Mouse (Mus musculus) CD4-positive, CD25-positive, alpha-beta regulatory T cell, adult 2 months (primary cell): ENCODE results near the gene Emc1.

ENCODE experiments used
- DNase-seq: peaks from one replicate; pipeline ENCODE4 v3.0.0-alpha.2; 2012; ENCODE audit warnings: low read depth, low spot score

Emc1 gene

DNA sequence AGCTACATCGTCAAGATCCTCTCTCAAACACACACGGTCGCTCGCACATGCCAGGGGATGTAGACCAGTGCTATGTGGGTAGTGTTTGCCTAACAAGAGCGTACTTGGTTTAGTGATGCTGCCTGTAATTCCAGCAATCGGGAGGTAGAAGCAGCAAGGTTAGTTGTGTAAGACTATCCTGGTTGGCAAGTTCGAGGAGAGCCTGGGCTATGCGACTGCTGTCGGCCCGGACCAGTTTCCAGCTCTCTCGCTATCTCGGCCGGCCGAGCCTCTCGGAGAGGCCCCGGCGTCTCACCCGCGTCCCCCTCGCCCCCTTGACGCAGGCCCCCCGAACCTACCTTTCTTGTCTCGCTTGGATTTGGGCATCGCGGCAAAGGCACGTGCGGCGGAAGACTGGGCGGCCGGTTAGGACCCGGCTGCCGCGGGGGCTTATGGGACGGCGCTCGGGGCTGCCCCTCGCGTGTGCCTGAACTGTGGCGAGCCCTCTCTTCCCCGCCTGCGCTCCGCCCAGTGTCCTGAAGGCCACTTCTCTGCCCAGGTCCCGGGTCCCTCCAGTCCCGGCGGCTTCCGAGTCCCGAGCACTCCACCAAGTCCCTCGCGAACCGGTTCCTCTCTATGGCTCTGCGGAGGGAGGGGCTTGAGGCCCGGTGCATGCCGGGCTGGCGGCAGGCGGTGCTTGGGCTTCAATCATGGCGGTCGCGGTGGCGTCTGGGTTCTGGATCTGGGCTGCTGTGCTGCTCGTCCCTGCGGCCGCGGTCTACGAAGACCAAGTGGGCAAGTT is at the start of gene Emc1, which contains the start of the genes Mrto4 and Ubr4:
Emc1 (plus strand) TSS at position 657 of the 781 bp plus-strand sequence.
Mrto4 (minus strand) TSS at position 646 of the 781 bp plus-strand sequence.
Ubr4 (plus strand) TSS at position 679 of the 781 bp plus-strand sequence.
- DNase-seq = peak; percentile 90

DNA sequence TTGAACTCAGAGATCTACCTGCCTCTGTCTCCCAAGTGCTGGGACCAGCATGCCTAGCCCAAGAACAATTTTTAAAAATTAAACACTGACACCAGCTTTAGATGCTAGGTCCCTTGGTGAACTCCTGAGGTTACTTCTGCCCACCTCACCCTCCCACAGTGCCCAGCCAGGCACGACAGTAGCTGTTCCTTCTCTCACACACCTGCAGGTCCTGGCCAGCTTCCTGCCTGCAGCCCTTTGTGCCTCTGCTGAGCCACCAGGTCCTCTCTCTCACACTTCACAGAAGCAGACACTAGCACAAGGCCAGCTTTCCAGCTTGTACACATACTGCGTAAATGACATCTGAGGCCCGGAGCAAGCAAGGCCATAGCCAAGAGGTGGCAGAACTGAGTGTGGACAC is 46.9 kb upstream of the Emc1 start:
- no peak for DNase-seq

DNA sequence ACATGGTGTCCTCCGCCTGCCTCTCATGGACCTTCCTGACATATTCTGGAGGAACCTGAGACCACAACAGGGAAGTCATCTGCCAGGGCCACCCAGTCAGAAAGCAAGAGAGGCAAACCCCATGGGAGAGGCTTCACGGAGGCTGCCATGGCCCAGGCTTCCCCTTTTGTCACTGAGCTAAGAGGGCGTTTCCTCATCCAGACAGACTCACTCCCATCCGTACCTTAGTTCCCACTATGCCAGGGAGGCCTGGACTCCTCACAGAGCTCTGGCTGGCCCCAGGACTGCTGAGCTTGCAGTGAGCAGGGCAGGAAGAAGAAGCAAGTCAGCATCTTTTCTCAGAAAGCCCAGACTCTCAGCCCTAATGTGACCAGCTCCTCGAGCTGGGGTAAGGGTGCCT is 44.5 kb upstream of the Emc1 start:
- no peak for DNase-seq

DNA sequence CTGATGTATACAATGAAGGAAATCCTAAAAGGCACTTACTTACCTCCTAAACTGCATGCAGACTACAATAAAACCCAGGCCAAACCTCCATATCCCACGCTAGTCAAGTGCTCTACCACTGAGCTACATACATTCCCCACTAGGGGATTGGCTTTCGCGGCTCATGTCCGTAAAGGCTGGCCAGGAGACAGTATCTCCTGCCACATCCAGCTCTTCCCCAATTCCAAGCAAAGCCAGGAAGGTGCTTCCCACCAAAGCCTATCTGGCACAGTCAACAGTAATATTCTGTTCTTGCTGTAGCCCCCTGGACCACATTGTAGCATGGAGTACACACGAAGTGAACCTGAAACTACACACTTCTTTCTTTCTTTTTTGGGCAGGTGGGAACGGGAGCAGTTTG is 42.7 kb upstream of the Emc1 start:
- DNase-seq = peak; percentile 36

DNA sequence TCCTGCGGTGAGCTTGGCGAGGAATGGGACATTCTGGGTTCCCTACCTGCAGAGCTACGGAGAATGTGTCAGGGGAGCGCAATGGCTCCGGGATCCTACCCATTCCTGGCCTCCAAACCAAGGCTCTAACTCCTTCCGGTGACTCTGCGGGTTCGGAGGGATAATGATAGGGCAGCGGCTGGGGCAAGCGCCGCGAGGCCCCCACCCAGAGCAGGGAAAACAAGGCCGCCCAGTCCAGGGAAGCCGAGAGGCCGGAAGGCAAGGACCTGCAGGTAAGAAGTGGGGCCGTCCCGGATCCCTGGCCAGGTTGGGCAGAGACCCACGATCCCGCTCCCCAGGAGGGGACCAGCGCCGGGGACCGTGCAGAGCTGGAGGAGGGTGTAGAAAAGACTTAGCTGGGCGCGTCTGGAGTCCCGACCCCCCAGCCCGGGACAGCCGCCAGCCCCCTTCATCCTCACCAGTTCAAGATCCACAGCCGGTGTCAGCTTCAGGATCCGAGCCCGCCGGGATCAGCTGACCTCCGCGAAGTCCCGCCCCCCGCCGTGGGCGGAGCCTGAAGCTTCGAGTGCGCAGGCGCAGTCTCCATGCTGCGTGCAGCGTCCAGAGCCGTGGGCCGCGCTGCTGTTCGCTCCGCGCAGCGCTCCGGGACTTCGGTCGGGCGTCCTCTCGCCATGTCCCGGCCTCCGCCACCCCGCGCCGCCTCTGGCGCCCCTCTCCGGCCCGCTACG is 42.1 kb upstream of the Emc1 start, which contains the start of the genes Pqlc2 and Akr7a5:
Pqlc2 (minus strand) TSS at position 538 of the 728 bp plus-strand sequence.
Akr7a5 (plus strand) TSS at position 574 of the 728 bp plus-strand sequence.
- DNase-seq = peak; percentile 97

DNA sequence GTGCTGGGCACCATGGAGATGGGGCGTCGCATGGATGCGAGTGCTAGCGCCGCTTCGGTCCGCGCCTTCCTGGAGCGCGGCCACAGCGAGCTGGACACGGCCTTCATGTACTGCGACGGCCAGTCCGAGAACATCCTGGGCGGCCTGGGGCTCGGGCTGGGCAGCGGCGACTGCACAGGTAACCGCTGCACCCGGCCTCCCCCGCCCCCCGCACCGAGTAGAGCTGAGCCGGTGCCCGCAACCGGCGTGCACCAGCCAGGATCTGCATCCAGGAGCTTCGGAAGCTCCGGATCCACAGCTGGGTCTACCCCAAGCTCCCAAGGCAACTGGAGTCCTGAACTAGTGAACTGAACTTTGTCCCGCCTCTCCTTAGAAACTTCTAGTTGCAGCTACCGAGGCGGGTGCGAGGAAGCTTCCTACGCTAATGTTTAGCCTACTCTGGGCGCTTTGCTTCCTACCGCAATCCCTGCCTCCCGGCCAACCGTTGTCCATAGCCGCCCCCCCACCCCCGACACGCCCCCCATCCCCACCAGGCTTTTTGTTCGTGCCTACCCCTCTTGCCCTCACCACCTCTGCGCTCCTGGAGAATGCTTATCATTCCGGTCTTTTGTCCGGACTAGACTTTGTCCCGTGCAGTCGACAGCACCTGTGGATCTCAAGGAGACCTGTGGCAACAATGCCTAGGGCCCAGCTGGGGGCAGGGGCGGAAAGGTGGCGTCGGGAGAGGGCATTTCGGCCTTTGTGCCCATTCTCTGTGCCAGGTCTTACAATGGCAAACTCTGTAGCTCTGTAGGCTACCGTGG is 41.3 kb upstream of the Emc1 start:
- no peak for DNase-seq

DNA sequence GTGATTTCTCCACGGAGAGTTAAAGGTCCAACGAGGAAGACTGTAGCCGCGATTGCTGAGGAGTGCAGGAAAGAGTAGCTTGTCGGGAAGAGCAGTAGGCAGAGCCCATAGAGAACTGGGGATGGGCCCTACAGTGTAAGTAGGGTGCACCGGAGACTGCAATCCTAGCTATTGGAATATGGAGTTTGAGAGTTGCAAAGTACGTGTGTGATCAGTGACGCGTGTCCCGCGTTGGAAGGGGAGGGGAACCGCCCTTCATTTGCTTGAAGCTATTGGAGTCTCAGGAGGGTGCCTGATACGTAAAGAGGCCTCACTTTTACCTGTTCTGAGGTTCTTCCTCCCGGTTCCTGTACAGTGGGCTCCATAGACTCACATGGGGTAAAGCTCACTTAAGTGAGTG is 40.7 kb upstream of the Emc1 start:
- DNase-seq = no peak

DNA sequence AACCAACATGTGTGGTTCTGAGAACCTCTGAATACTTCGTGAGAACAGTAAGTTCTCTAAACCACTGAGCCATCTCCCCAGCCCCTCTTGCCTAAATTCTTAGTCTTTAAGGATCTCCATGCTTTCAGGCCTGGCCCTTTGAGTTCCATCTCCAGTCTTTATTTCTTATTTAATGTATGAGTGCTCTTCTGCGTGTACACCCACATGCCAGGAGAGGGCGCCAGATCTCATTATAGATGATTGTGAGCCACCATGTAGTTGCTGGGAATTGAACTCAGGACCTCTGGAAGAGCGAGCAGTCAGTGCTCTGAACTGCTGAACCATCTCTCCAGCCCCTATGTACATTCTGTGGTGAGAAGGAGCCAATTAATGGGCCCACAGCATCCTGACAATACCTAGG is 39.8 kb upstream of the Emc1 start:
- DNase-seq = peak; percentile 83

DNA sequence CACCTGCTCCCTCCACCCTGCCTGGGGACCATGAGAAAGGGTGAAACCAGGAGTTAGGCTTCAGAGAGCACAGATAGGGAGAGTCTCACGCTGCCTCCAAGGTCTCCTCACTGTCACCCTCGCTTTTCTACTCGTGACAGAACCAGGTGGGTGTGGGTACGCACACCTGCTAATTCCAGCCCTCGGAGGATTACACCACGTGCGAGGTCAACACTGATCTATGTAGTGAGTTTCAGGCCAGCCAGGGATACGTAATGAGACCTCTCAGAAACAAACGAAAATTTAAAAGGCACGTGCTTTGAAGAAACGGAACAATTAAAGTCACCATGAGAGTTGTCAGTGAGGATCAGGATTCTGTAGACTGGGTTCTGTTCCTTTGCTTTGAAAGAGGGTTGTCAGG is 33.9 kb upstream of the Emc1 start:
- DNase-seq = no peak

DNA sequence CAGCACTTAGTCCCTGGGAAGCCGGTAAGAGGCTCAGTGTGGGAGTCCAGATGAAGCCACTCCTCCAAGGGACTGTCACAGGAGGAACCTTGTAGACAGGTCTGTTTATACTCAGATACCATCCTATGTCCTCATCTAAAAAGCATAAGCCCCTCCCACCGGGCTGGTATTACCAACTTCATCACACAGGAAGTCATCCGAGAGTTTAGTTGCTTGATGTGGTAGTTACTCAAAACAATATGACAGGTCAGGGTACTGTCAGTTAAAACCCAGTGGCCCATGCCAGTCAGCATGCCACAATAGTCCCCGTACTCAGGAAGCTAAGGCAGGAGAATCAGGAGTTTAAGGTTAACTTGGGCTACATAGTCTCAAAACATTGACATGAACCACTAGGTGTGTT is 32.6 kb upstream of the Emc1 start:
- peak; percentile 29 for DNase-seq

DNA sequence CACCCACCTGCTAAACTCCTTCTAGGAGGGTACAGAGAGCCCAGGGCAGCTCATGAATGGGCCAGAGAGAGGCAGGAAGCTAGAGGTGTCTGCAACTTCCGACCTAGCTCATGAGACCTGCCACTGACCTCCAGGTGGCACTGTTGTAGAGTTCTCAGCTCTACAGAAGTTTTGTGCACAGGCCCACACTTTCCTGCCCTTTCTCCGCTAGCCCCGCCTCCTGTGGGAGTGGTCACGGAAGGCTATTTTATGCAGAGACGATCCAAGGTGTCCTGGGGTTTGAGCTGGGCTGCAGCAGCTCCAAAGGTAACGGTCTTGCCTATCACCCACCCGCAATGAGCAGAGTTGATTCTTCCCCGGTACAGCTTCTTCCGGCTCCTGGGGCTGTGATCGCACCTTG is 21.8 kb upstream of the Emc1 start:
- DNase-seq = peak; percentile 97

DNA sequence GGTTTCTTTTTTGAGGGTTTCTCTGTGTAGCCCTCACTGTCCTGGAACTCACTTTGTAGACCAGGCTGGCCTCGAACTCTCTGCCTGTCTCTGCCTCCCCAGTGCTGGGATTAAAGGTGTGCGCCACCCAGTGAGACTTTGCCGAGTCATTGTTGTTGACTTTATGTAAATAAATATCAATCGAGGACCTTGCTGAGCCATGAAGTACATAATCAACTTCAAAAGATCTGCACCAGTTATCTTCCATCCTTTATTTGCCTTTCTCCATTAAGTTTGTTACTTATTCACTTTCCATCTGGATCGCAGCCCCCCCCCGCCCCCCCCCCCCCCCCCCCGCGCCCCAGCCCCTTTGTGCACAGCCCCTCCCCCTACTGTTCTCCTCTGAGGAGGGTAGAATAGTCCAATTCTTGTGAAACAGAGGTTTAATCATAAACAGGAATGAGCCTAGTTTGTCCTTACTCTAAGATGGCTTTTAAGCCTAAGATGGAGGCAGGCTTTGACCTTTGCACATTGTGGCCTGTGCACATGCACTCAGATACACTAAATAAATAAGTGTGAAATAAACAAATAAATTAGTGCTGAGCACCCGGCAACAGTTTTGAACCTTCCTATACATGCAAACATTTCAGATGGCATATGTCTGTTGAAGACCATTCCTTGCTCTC is 17.6 kb upstream of the Emc1 start:
- DNase-seq = no peak

DNA sequence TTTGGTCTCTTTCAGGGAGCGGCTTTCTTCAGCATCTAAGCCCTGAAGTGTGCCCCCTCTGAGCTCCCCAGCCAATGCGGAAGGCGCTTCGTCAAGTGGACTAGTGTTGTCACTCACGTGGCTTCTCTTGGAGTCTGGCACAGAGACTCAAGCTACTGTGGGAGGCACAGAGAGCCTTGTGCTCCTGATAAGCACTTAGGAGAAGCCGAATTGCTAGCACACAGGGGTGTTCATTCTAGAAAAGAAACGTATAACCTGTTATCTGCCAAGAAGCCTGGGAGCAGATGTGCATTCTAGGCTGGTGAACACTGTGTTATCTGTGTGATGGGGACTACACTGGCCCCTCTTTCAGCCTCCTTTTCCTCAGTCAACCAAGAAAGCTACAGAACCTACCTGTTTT is 16.9 kb upstream of the Emc1 start:
- no peak for DNase-seq

DNA sequence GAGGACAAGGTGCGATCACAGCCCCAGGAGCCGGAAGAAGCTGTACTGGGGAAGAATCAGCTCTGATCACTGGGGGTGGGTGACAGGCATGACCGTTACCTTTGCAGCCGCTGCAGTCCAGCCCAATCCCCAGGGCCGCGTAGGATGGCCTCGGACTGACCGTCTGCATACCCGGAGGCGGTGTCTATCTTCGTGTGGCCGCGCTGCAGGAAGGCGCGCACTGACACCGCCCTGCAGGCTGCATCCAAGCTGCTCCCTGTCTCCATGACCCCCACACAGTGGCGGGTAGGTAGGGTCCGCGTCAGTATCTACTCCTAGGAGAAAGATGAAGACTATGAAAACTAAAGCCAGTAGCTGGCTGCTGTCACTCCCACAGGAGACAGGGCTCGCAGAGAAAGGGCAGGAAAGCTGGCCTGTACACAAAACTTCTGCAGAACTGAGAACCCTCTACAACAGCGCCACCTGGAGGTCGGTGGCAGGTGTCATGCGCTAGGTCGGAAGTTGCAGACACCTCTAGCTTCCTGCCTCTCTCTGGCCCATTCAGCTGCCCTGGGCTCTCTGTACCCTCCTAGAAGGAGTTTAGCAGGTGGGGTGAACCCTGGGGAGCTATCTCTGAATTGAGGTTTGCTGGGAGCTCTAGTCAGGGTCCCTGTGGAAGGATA is 15.4 kb upstream of the Emc1 start:
- DNase-seq = peak; percentile 94

DNA sequence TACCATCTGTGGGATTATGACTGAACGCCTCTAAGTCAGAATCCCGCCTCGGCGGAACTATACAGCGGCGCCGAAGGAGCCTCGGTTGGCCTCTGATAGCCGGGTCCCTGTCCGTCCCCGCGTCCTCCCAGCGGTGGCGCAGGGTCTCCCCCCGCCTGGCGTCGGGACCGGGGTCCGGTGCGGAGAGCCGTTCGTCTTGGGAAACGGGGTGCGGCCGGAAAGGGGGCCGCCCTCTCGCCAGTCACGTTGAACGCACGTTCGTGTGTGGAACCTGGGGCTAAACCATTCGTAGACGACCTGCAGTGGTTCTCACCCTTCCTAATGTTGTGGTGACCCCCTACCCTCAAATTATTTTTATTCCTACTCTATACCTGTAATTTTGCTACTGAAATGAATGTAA is 14.2 kb upstream of the Emc1 start:
- DNase-seq = no peak

DNA sequence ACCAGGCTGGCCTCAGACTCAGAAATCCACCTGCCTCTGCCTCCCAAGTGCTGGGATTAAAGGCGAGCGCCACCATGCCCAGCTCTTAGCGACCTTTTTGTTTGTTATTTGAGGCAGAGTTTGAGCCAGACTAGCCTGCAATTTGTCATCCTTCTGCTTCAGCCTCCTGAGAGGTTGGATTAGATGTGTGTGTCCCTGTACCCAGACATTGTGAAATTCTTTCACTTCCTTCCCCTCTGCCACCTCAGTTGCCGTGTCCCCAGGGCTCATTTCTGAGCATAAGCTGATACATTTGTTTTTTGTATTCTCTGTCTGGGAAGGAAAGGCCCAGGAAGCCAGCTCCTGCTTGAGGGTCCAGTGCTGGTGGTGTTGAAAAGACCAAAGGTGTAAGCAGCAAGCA is 11.6 kb upstream of the Emc1 start:
- DNase-seq = no peak

DNA sequence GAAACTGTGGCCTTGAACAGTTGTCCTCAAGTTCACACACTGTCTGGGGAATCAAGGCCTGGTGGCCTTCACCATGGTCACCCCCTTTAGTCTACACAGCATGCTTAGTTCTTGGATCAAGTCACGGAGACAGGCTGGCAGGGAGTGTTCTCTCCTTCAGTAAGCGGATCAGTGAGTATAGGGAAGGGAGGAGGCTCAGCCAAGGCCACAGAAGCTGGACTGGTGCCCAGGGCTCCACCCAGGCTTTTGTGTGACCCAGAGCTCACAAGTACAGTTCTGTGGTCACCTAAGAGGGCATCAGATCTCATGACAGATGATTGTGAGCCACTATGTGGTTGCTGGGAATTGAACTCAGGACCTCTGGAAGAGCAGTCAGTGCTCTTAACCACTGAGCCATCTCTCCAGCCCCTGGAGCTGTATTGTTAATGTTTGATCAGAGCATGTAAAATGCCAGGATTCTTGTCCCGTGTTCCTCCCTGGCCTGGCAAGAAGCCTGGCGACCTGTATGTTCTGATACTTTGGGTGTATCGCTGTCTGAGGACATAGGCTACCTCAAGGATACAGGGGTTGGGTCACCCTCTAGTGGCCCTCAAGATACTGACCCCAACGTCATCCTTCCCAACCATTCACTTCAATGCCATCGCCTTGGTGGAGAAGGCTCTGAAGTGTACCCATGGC is 10.7 kb upstream of the Emc1 start:
- no peak for DNase-seq

DNA sequence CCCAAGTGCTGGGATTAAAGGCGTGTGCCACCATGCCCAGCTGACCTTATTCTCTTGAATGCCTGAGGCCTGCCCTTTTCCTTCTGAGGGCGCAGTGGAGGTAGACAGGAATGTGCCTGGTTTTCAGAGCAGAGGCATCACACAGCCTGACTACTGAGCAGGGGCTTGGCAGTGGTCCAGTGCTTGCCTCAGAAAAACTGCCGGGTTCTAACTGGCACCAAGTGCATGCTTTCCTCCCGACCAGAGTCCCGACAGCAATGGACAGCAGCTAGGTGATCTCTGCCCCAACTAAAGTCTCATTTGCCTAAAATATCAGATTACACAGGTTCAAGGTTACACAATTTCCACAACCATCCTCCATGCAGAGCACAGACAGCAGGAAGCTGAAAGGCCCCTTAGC is 8.7 kb upstream of the Emc1 start:
- DNase-seq = no peak

DNA sequence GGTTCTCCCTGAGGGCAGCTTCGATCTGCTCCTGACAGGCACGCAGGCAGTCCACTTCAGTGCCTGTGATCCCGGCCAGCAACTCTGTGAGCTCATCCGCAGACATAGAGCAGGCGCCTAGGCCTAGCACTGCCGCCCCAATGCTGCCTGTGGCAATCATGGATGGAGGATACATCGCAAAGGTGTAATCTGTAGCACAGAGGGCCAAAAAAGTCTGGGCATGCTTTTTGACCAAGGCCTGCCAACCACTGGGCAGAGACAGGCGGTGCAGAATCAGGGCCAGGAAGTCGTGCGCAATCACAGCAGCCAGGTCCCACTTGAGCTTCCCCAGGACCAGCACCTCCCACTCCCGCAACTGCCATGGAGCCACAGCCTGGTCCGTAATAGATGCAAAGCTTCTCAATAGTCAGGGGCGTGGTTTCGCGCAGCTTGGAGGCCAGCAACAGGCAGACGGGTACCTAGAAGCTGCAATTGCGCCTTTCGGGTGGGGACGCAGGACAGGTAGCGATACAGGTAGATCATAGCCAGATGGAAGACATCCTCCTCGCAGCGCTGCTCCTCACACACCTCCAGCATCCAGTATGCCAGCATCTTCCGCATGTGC is 6.9 kb upstream of the Emc1 start:
- DNase-seq = no peak

DNA sequence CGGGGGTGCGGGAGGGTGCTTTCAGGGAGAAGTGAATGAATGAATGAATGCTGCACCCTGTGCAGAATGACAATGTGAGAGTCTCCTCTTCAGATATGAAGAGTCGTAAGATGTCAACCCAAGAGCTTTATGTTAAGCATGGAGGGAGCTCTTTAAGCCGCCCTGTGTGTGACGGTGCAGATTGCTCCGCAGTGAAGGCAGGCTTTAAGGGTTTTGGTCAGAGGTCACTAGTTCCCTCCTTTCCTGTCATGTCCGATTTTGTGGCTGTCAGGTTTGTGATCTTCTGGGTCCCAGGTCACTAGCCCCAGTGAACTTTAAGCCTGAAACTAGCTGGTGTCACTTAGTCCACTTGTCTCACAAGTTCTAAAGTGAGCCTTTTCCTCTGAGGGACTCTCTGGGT is 445 bp downstream of the Emc1 start:
- no peak for DNase-seq
